Mouse (Mus musculus) liver, postnatal 0 days (tissue): ENCODE data around the gene Nars2.

Experiments
- CTCF ChIP-seq: sonication (generic); IDR thresholded peaks from 2 replicates; pipeline ENCODE4 v1.5.1; 2016; ENCODE audit warnings: antibody characterized with exemption, low read depth
- EP300 ChIP-seq: IDR thresholded peaks from 2 replicates; pipeline ENCODE4 v1.6.1; 2016; ENCODE audit warnings: antibody characterized with exemption, low read depth, mild to moderate bottlenecking

- peak; percentile 74 for TF ChIP-seq CTCF
- TF ChIP-seq EP300 = no peak
These were observed 19.1 kb downstream of the Nars2 start for GRCm38 (mm10) chr7:96970359-96970758.
